Mouse (Mus musculus) spleen, adult 2 months (tissue): ENCODE results near the gene 1600002K03Rik. TPM values are rescaled to one million over a fixed set of nuclear protein-coding genes. Genes with fewer than 3 reads are reported as not detected.

Source experiments
- DNase-seq, 2 experiments: peaks; one replicate each; pipeline versions ENCODE4 v3.0.0 to v3.0.0-alpha.2; 2012 to 2021; ENCODE audit warnings: low spot score in 2 of 2, low read depth in 1 of 2
- H3K27ac ChIP-seq: fragments of 200-500 bp; 2 replicates; pipeline ENCODE4 v1.5.1; 2012; ENCODE audit warnings: low read length, inconsistent platforms; ENCODE audit not compliant: insufficient read depth
- H3K27me3 ChIP-seq: fragments of 200-500 bp; 2 replicates; pipeline ENCODE4 v1.6.1; 2012; ENCODE audit warnings: mild to moderate bottlenecking, moderate library complexity, low read length, inconsistent platforms; ENCODE audit not compliant: control insufficient read depth, insufficient read depth
- H3K36me3 ChIP-seq: fragments of 200-500 bp; 2 replicates; pipeline ENCODE4 v1.6.1; 2012; ENCODE audit warnings: mild to moderate bottlenecking, low read length, inconsistent platforms; ENCODE audit not compliant: control insufficient read depth, insufficient read depth
- H3K4me1 ChIP-seq: fragments of 200-500 bp; 2 replicates; pipeline ENCODE4 v1.6.1; 2011; ENCODE audit warnings: inconsistent platforms; ENCODE audit not compliant: control insufficient read depth, insufficient read depth, insufficient read length
- H3K4me3 ChIP-seq: fragments of 200-500 bp; 2 replicates; pipeline ENCODE4 v1.5.1; 2011; ENCODE audit warnings: mild to moderate bottlenecking, inconsistent platforms; ENCODE audit not compliant: insufficient read depth, insufficient read length; ENCODE audit errors: extremely low read depth
- CTCF ChIP-seq: fragments of 200-500 bp; IDR thresholded peaks from 2 replicates; pipeline ENCODE4 v1.5.1; 2011; ENCODE audit warnings: mild to moderate bottlenecking, inconsistent platforms; ENCODE audit not compliant: insufficient read depth, insufficient read length, insufficient replicate concordance; ENCODE audit errors: extremely low read depth
- POLR2A ChIP-seq: fragments of 200-500 bp; IDR thresholded peaks from 2 replicates; pipeline ENCODE4 v1.6.1; 2011; ENCODE audit warnings: low read depth, low read length, inconsistent platforms
- WGBS: fragments of 180-500 bp; shearing (Covaris S2); methylation state at CpG from one replicate; pipeline ENCODE4 v1.1.7; 2018; 5-methylcytosine and 5-hydroxymethylcytosine counted together
- polyA plus RNA-seq: library from polyadenylated mRNA; depleted of rRNA; stranded (reverse); fragments of >200 nt; gene quantifications from 2 replicates; pipeline ENCODE4 v1.2.3, GENCODE M21; 2012

The 1600002K03Rik gene
- polyA plus RNA-seq, 1 experiment, result 10.8 TPM

GRCm38 (mm10) chr10:80141243-80141642 is 31.5 kb upstream of the 1600002K03Rik start:
- TF ChIP-seq CTCF, result peak; percentile 68; the same call in 1 of the 2 replicates
- no peak; the same call in 1 of the 2 replicates for TF ChIP-seq POLR2A
- Histone ChIP-seq H3K4me3 (peak overlapping the region; percentile 50; the same call in 1 of the 2 replicates), H3K27ac (peak overlapping the region; percentile 85), H3K27me3 (peaks cover 10% of the 10 kb centered on the region; the same call in 1 of the 2 replicates), H3K36me3 (peaks cover 12% of the 10 kb centered on the region), H3K4me1 (peaks cover 19% of the 10 kb centered on the region)
- peak; percentile 96 to 98 for DNase-seq
- WGBS, result under 1% methylated on average over 29 of the region's 29 CpGs

GRCm38 (mm10) chr10:80141786-80142529 is 30.8 kb upstream of the 1600002K03Rik start:
- Histone ChIP-seq H3K4me3 (peak overlapping the region; percentile 89), H3K27me3 (peaks cover 10% of the 10 kb centered on the region; the same call in 1 of the 2 replicates), H3K4me1 (peaks cover 19% of the 10 kb centered on the region), H3K36me3 (peaks cover 12% of the 10 kb centered on the region), H3K27ac (peak overlapping the region; percentile 92)
- TF ChIP-seq CTCF (no peak), POLR2A (peak; percentile 68)
- under 1% methylated on average over 43 of the region's 43 CpGs for WGBS
- peak; percentile 94 to 95 for DNase-seq

- Histone ChIP-seq H3K27ac (peak overlapping the region; percentile 92), H3K27me3 (peaks cover 7% of the 10 kb centered on the region; the same call in 1 of the 2 replicates), H3K4me3 (peak overlapping the region; percentile 89), H3K4me1 (peaks cover 20% of the 10 kb centered on the region), H3K36me3 (peaks cover 12% of the 10 kb centered on the region)
- DNase-seq, result no peak
- TF ChIP-seq POLR2A, result no peak
- no peak for TF ChIP-seq CTCF
- WGBS, result under 1% methylated on average over 15 of the region's 15 CpGs
These were observed 30.2 kb upstream of the 1600002K03Rik start for GRCm38 (mm10) chr10:80142530-80142925.

GRCm38 (mm10) chr10:80143664-80144063 is 29.1 kb upstream of the 1600002K03Rik start:
- peaks cover 24% of the 10 kb centered on the region for H3K4me1 ChIP-seq
- 92% methylated on average over 7 of the region's 7 CpGs for WGBS
- peaks cover 12% of the 10 kb centered on the region for H3K36me3 ChIP-seq
- H3K4me3 ChIP-seq, result no peak overlapping the region
- DNase-seq, result no peak
- no peak for TF ChIP-seq POLR2A
- TF ChIP-seq CTCF, result no peak
- H3K27me3 ChIP-seq, result peaks cover 7% of the 10 kb centered on the region; the same call in 1 of the 2 replicates
- H3K27ac ChIP-seq, result no peak overlapping the region

GRCm38 (mm10) chr10:80144159-80144558 is 28.6 kb upstream of the 1600002K03Rik start:
- H3K27ac ChIP-seq, result no peak overlapping the region
- 90% methylated on average over 12 of the region's 12 CpGs for WGBS
- H3K27me3 ChIP-seq, result 0 out of 2 replicates have a peak, but pooled peaks cover 3% of the 10 kb centered on the region
- H3K36me3 ChIP-seq, result peaks cover 12% of the 10 kb centered on the region
- TF ChIP-seq POLR2A (no peak), CTCF (no peak)
- peaks cover 21% of the 10 kb centered on the region for H3K4me1 ChIP-seq
- no peak for DNase-seq
- no peak overlapping the region for H3K4me3 ChIP-seq

GRCm38 (mm10) chr10:80144864-80145838 is 27.6 kb upstream of the 1600002K03Rik start:
- DNase-seq, result peak in 1 of 2 experiments; percentile 73
- TF ChIP-seq POLR2A, result no peak
- peak; percentile 88 for TF ChIP-seq CTCF
- 82% methylated on average over 20 of the region's 20 CpGs for WGBS

More at GRCm38 (mm10) chr10:80144864-80145838, 27.6 kb upstream of the 1600002K03Rik start:
- Histone ChIP-seq H3K27ac (no peak overlapping the region), H3K36me3 (peaks cover 12% of the 10 kb centered on the region), H3K4me3 (no peak overlapping the region), H3K27me3 (no peaks in the 10 kb centered on the region), H3K4me1 (peaks cover 16% of the 10 kb centered on the region)
